Mouse (Mus musculus): ENCODE measurements at regions not wholly inside any gene's neighbourhood (a gene's known extent, or its start where the extent isn't known, plus 50 kb on each side); places are given as distances from the start of the nearest gene placed in this dataset.

DNA sequence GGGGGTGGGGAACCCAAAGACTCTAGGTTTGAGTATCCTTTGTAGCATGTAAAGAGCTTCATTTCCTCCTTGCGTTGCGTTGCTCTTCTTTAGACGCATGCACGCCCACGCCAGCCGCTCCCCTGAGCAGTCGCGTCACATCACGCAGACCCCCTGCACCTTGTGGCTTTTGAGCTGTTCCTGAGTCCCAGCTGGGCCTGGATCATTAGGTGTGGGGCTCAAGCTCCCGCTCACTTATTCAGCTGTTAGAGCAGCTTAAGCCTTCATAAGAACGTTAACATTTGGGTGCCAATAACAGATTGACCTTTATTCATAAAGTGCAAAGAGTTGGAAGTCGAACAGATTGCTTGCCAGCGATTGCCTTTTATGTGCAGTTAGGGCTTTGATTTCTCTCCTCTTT lies 121.5 kb downstream of the Nkx6-1 start:
- TF ChIP-seq KAT2A (conservative IDR thresholded peaks at IDR 0.05; ENCODE audit: low read depth, low read length) (no peak), SMC3 (IDR thresholded peaks at IDR 0.05; ENCODE audit: low read depth, low read length) (no peak), CTCF (IDR thresholded peaks at IDR 0.05 in 2 of 3, conservative IDR thresholded peaks at IDR 0.05 in 1 of 3; ENCODE audit: control insufficient read depth in 1 of 3, insufficient read depth in 1 of 3, low read depth in 2 of 3, low read length in 3 of 3, poor library complexity in 1 of 3, severe bottlenecking in 1 of 3) (no peak), MAZ (IDR thresholded peaks at IDR 0.05; ENCODE audit: low read depth, low read length) (no peak), NRF1 (IDR thresholded peaks at IDR 0.05; ENCODE audit: insufficient read depth, low read depth, low read length, poor library complexity, severe bottlenecking) (no peak), GATA1 (IDR thresholded peaks at IDR 0.05; ENCODE audit: low read depth, low read length) (no peak), TCF12 (IDR thresholded peaks at IDR 0.05; ENCODE audit: low read depth, low read length) (no peak), UBTF (IDR thresholded peaks at IDR 0.05; ENCODE audit: borderline replicate concordance, insufficient read depth, low read depth, low read length) (no peak)
- no peak overlapping the region for H3K4me3 ChIP-seq (ENCODE audit: control insufficient read depth in 1 of 2, insufficient read depth in 1 of 2, low read depth in 2 of 2, low read length in 2 of 2)
- H3K9me3 ChIP-seq (replicated peaks; ENCODE audit: insufficient read depth, low read length), result no peaks in the 10 kb centered on the region
- no peak overlapping the region for H3K27ac ChIP-seq (ENCODE audit: control insufficient read depth, low read depth, low read length)
- H3K36me3 ChIP-seq (ENCODE audit: control insufficient read depth in 1 of 2, insufficient read depth in 2 of 2, low read length in 2 of 2), result no peaks in the 10 kb centered on the region
- H3K79me2 ChIP-seq (ENCODE audit: control insufficient read depth, insufficient read depth, low read length, poor library complexity), result no peaks in the 10 kb centered on the region
- no peak for DNase-seq (ENCODE audit: low read depth, low spot score)
- H3K9ac ChIP-seq (ENCODE audit: control insufficient read depth, low read depth, low read length, poor library complexity, severe bottlenecking), result no peak overlapping the region
- H3K27me3 ChIP-seq (ENCODE audit: control insufficient read depth in 1 of 2, insufficient read depth in 2 of 2, low read length in 2 of 2), result no peaks in the 10 kb centered on the region
- H3K4me1 ChIP-seq (ENCODE audit: control insufficient read depth in 1 of 2, insufficient read depth in 2 of 2, low read length in 2 of 2), result no peaks in the 10 kb centered on the region

- no peaks in the 10 kb centered on the region for H3K4me1 ChIP-seq (ENCODE audit: control insufficient read depth in 1 of 2, insufficient read depth in 2 of 2, low read length in 2 of 2)
- H3K36me3 ChIP-seq (ENCODE audit: control insufficient read depth in 1 of 2, insufficient read depth in 2 of 2, low read length in 2 of 2), result no peaks in the 10 kb centered on the region
- H3K4me3 ChIP-seq (ENCODE audit: control insufficient read depth in 1 of 2, insufficient read depth in 1 of 2, low read depth in 2 of 2, low read length in 2 of 2), result no peak overlapping the region
- no peaks in the 10 kb centered on the region for H3K79me2 ChIP-seq (ENCODE audit: control insufficient read depth, insufficient read depth, low read length, poor library complexity)
- no peaks in the 10 kb centered on the region for H3K27me3 ChIP-seq (ENCODE audit: control insufficient read depth in 1 of 2, insufficient read depth in 2 of 2, low read length in 2 of 2)
- no peak overlapping the region for H3K27ac ChIP-seq (ENCODE audit: control insufficient read depth, low read depth, low read length)
- no peaks in the 10 kb centered on the region for H3K9me3 ChIP-seq (replicated peaks; ENCODE audit: insufficient read depth, low read length)
- no peak overlapping the region for H3K9ac ChIP-seq (ENCODE audit: control insufficient read depth, low read depth, low read length, poor library complexity, severe bottlenecking)
- no peak for DNase-seq (ENCODE audit: low read depth, low spot score)
- TF ChIP-seq MAZ (IDR thresholded peaks at IDR 0.05; ENCODE audit: low read depth, low read length) (no peak), RAD21 (IDR thresholded peaks at IDR 0.05; ENCODE audit: low read depth, low read length) (no peak), E2F4 (IDR thresholded peaks at IDR 0.05; ENCODE audit: borderline replicate concordance, low read depth, low read length) (no peak), NRF1 (IDR thresholded peaks at IDR 0.05; ENCODE audit: insufficient read depth, low read depth, low read length, poor library complexity, severe bottlenecking) (no peak), NELFE (IDR thresholded peaks at IDR 0.05; ENCODE audit: low read depth, low read length) (no peak), CHD2 (IDR thresholded peaks at IDR 0.05; ENCODE audit: low read length) (no peak), ZMIZ1 (IDR thresholded peaks at IDR 0.05; ENCODE audit: low read depth, low read length) (no peak), TCF12 (IDR thresholded peaks at IDR 0.05; ENCODE audit: low read depth, low read length) (no peak), USF1 (IDR thresholded peaks at IDR 0.05; ENCODE audit: low read depth, low read length) (no peak), ZNF384 (IDR thresholded peaks at IDR 0.05; ENCODE audit: low read depth, low read length) (no peak), MYB (IDR thresholded peaks at IDR 0.05; ENCODE audit: low read depth, low read length) (no peak), KAT2A (conservative IDR thresholded peaks at IDR 0.05; ENCODE audit: low read depth, low read length) (no peak)
Measured at GRCm38 (mm10) chr5:101539818-101540217, 125.0 kb downstream of the Nkx6-1 start.
